Mouse (Mus musculus): ENCODE results near the gene Ppfia1. TPM values are rescaled to one million over a fixed set of nuclear protein-coding genes. Genes with fewer than 3 reads are reported as not detected.

Gene Ppfia1
- 41.5 and 46.7 TPM in 2 replicates for polyA plus RNA-seq (2016; fragmentation: Nextera tagmentation; extraction: Ambion mirVana)

- peaks cover 37% of the 10 kb centered on the region for H3K4me1 ChIP-seq
- H3K9me3 ChIP-seq: no peaks in the 10 kb centered on the region
- H3K27ac ChIP-seq: peak within 1 kb of the TSS; percentile 92
- H3K27me3 ChIP-seq (ENCODE audit: poor library complexity, severe bottlenecking): peaks cover 19% of the 10 kb centered on the region
- peak; percentile 95 for DNase-seq (ENCODE audit: extremely low spot score, low spot score)
- peaks cover 38% of the 10 kb centered on the region for H3K36me3 ChIP-seq (replicated peaks)
- H3K4me3 ChIP-seq: peak within 1 kb of the TSS; percentile 98
- under 1% methylated on average over 97 of the region's 97 CpGs for WGBS
These were observed at the start of gene Ppfia1 for GRCm38 (mm10) chr7:144553237-144554122. TSS of gene Ppfia1 (minus strand) at chr7:144553729.

GRCm38 (mm10) chr7:144600333-144600900 is 46.9 kb upstream of the Ppfia1 start:
- Histone ChIP-seq H3K4me1 (peaks cover 27% of the 10 kb centered on the region), H3K36me3 (replicated peaks) (peaks cover 82% of the 10 kb centered on the region), H3K9me3 (no peaks in the 10 kb centered on the region), H3K27ac (peak overlapping the region; percentile 79), H3K27me3 (ENCODE audit: poor library complexity, severe bottlenecking) (peaks cover 29% of the 10 kb centered on the region), H3K4me3 (no peak overlapping the region)
- 27% methylated on average over 6 of the region's 6 CpGs for WGBS
- no peak for DNase-seq (ENCODE audit: extremely low spot score, low spot score)

GRCm38 (mm10) chr7:144589508-144589907 is 36.0 kb upstream of the Ppfia1 start:
- peaks cover 56% of the 10 kb centered on the region for H3K36me3 ChIP-seq (replicated peaks)
- DNase-seq (ENCODE audit: extremely low spot score, low spot score): no peak
- H3K4me3 ChIP-seq: no peak overlapping the region
- peaks cover 42% of the 10 kb centered on the region for H3K27me3 ChIP-seq (ENCODE audit: poor library complexity, severe bottlenecking)
- H3K9me3 ChIP-seq: no peaks in the 10 kb centered on the region
- H3K4me1 ChIP-seq: peaks cover 6% of the 10 kb centered on the region; the same call in 1 of the 2 replicates
- WGBS: 84% methylated on average over 3 of the region's 3 CpGs
- peak overlapping the region; percentile 75 for H3K27ac ChIP-seq

GRCm38 (mm10) chr7:144587291-144587690 is 33.8 kb upstream of the Ppfia1 start:
- H3K4me1 ChIP-seq: peaks cover 23% of the 10 kb centered on the region
- peak; percentile 34 for DNase-seq (ENCODE audit: extremely low spot score, low spot score)
- peak overlapping the region; percentile 58 for H3K27ac ChIP-seq
- H3K4me3 ChIP-seq: no peak overlapping the region
- 45% methylated on average over 2 of the region's 2 CpGs for WGBS
- peaks cover 34% of the 10 kb centered on the region for H3K36me3 ChIP-seq (replicated peaks)
- H3K27me3 ChIP-seq (ENCODE audit: poor library complexity, severe bottlenecking): peaks cover 45% of the 10 kb centered on the region
- H3K9me3 ChIP-seq: no peaks in the 10 kb centered on the region

GRCm38 (mm10) chr7:144585648-144586047 is 32.1 kb upstream of the Ppfia1 start:
- Histone ChIP-seq H3K36me3 (replicated peaks) (peaks cover 20% of the 10 kb centered on the region), H3K9me3 (no peaks in the 10 kb centered on the region), H3K27ac (peak overlapping the region; percentile 58), H3K4me3 (no peak overlapping the region), H3K4me1 (peaks cover 33% of the 10 kb centered on the region), H3K27me3 (ENCODE audit: poor library complexity, severe bottlenecking) (peaks cover 44% of the 10 kb centered on the region)
- peak; percentile 87 for DNase-seq (ENCODE audit: extremely low spot score, low spot score)
- WGBS: 12% methylated on average over 6 of the region's 6 CpGs

- peak; percentile 60 for DNase-seq (ENCODE audit: extremely low spot score, low spot score)
- Histone ChIP-seq H3K9me3 (no peaks in the 10 kb centered on the region), H3K4me1 (peaks cover 33% of the 10 kb centered on the region), H3K27me3 (ENCODE audit: poor library complexity, severe bottlenecking) (peaks cover 31% of the 10 kb centered on the region), H3K36me3 (replicated peaks) (peaks cover 26% of the 10 kb centered on the region), H3K4me3 (no peak overlapping the region), H3K27ac (0 out of 2 replicates have a peak overlapping the region, but pooled peaks have one; percentile 20)
- 13% methylated on average over 4 of the region's 4 CpGs for WGBS
These were observed 30.1 kb upstream of the Ppfia1 start for GRCm38 (mm10) chr7:144583619-144584018.

- Histone ChIP-seq H3K27ac (peak within 1 kb of the TSS; percentile 91), H3K4me1 (peaks cover 33% of the 10 kb centered on the region), H3K9me3 (no peaks in the 10 kb centered on the region), H3K4me3 (peak within 1 kb of the TSS; percentile 77), H3K36me3 (replicated peaks) (peaks cover 31% of the 10 kb centered on the region), H3K27me3 (ENCODE audit: poor library complexity, severe bottlenecking) (peaks cover 27% of the 10 kb centered on the region)
- peak; percentile 95 for DNase-seq (ENCODE audit: extremely low spot score, low spot score)
- WGBS: 2% methylated on average over 34 of the region's 34 CpGs
These were observed 28.9 kb upstream of the Ppfia1 start, which contains the start of gene Fadd for GRCm38 (mm10) chr7:144582284-144582980. TSS of gene Fadd (minus strand) at chr7:144582463.

GRCm38 (mm10) chr7:144581559-144582283 is 28.2 kb upstream of the Ppfia1 start:
- H3K27me3 ChIP-seq (ENCODE audit: poor library complexity, severe bottlenecking): peaks cover 24% of the 10 kb centered on the region
- peak overlapping the region; percentile 91 for H3K27ac ChIP-seq
- no peaks in the 10 kb centered on the region for H3K9me3 ChIP-seq
- DNase-seq (ENCODE audit: extremely low spot score, low spot score): peak; percentile 85
- peak overlapping the region; percentile 77 for H3K4me3 ChIP-seq
- 1% methylated on average over 43 of the region's 43 CpGs for WGBS
- peaks cover 31% of the 10 kb centered on the region for H3K36me3 ChIP-seq (replicated peaks)
- H3K4me1 ChIP-seq: peaks cover 33% of the 10 kb centered on the region

GRCm38 (mm10) chr7:144577876-144578275 is 24.3 kb upstream of the Ppfia1 start:
- no peaks in the 10 kb centered on the region; the same call in 1 of the 2 replicates for H3K27me3 ChIP-seq (ENCODE audit: poor library complexity, severe bottlenecking)
- peaks cover 21% of the 10 kb centered on the region for H3K4me1 ChIP-seq
- no peak overlapping the region for H3K4me3 ChIP-seq
- peaks cover 31% of the 10 kb centered on the region for H3K36me3 ChIP-seq (replicated peaks)
- WGBS: 92% methylated on average over 5 of the region's 5 CpGs
- H3K9me3 ChIP-seq: no peaks in the 10 kb centered on the region
- DNase-seq (ENCODE audit: extremely low spot score, low spot score): no peak
- no peak overlapping the region for H3K27ac ChIP-seq

- DNase-seq (ENCODE audit: extremely low spot score, low spot score): no peak
- no peak overlapping the region for H3K27ac ChIP-seq
- no peak overlapping the region for H3K4me3 ChIP-seq
- WGBS: 84% methylated on average over 5 of the region's 5 CpGs
- no peaks in the 10 kb centered on the region for H3K4me1 ChIP-seq
- peaks cover 5% of the 10 kb centered on the region; the same call in 1 of the 2 replicates for H3K27me3 ChIP-seq (ENCODE audit: poor library complexity, severe bottlenecking)
- no peaks in the 10 kb centered on the region for H3K9me3 ChIP-seq
- no peaks in the 10 kb centered on the region for H3K36me3 ChIP-seq (replicated peaks)
These were observed 18.7 kb upstream of the Ppfia1 start for GRCm38 (mm10) chr7:144572234-144572633.

- Histone ChIP-seq H3K27ac (no peak overlapping the region), H3K9me3 (no peaks in the 10 kb centered on the region), H3K27me3 (ENCODE audit: poor library complexity, severe bottlenecking) (peaks cover 12% of the 10 kb centered on the region), H3K4me1 (no peaks in the 10 kb centered on the region), H3K4me3 (no peak overlapping the region), H3K36me3 (replicated peaks) (no peaks in the 10 kb centered on the region)
- DNase-seq (ENCODE audit: extremely low spot score, low spot score): no peak
These were observed 18.1 kb upstream of the Ppfia1 start for GRCm38 (mm10) chr7:144571598-144571997.

- H3K27ac ChIP-seq: no peak overlapping the region
- DNase-seq (ENCODE audit: extremely low spot score, low spot score): no peak
- H3K4me3 ChIP-seq: no peak overlapping the region
- peaks cover 2% of the 10 kb centered on the region for H3K4me1 ChIP-seq
- no peaks in the 10 kb centered on the region for H3K9me3 ChIP-seq
- 88% methylated on average over 7 of the region's 7 CpGs for WGBS
- no peaks in the 10 kb centered on the region for H3K36me3 ChIP-seq (replicated peaks)
- H3K27me3 ChIP-seq (ENCODE audit: poor library complexity, severe bottlenecking): peaks cover 32% of the 10 kb centered on the region
These were observed 15.9 kb upstream of the Ppfia1 start for GRCm38 (mm10) chr7:144569428-144569827.

All from forebrain, embryonic 10.5 days (tissue).